Mouse (Mus musculus) embryonic facial prominence, embryonic 13.5 days (tissue): ENCODE data around the gene Erbin. TPM values are rescaled to one million over a fixed set of nuclear protein-coding genes. Genes with fewer than 3 reads are reported as not detected.

Experiments used
- ATAC-seq: fragments of 200-750 bp; cut with Nextera tagmentation; 2 replicates; pipeline ENCODE4 v1.8.0; 2017; ENCODE audit warnings: low read depth; ENCODE audit not compliant: insufficient number of reproducible peaks, insufficient read depth, low FRiP score, low TSS enrichment
- H3K27ac ChIP-seq: fragments of 300-500 bp; sonication (generic); 2 replicates; pipeline ENCODE4 v1.5.1; 2015; ENCODE audit warnings: moderate library complexity, mild to moderate bottlenecking, inconsistent platforms
- H3K27me3 ChIP-seq: fragments of 300-500 bp; sonication (generic); 2 replicates; pipeline ENCODE4 v1.6.1; 2015; ENCODE audit warnings: mild to moderate bottlenecking, inconsistent platforms
- H3K36me3 ChIP-seq: fragments of 300-500 bp; sonication (generic); 2 replicates; pipeline ENCODE4 v1.6.1; 2015; ENCODE audit warnings: mild to moderate bottlenecking, inconsistent platforms
- H3K4me1 ChIP-seq: fragments of 300-500 bp; sonication (generic); 2 replicates; pipeline ENCODE4 v1.6.1; 2015; ENCODE audit warnings: inconsistent platforms
- H3K4me2 ChIP-seq: fragments of 300-500 bp; sonication (generic); 2 replicates; pipeline ENCODE4 v1.6.1; 2015; ENCODE audit warnings: moderate library complexity, mild to moderate bottlenecking, inconsistent platforms
- H3K4me3 ChIP-seq: fragments of 300-500 bp; sonication (generic); 2 replicates; pipeline ENCODE4 v1.5.1; 2015; ENCODE audit warnings: mild to moderate bottlenecking, inconsistent platforms
- H3K9ac ChIP-seq: fragments of 300-500 bp; sonication (generic); 2 replicates; pipeline ENCODE4 v1.6.1; 2015; ENCODE audit warnings: mild to moderate bottlenecking, inconsistent platforms
- H3K9me3 ChIP-seq: fragments of 300-500 bp; sonication (generic); 2 replicates; pipeline ENCODE4 v1.6.1; 2016; ENCODE audit warnings: inconsistent platforms
- WGBS: fragments of 180-500 bp; shearing (Covaris S2); methylation state at CpG from one replicate; pipeline ENCODE4 v1.1.7; 2015; ENCODE audit warnings: mixed read lengths; 5-methylcytosine and 5-hydroxymethylcytosine counted together
- polyA plus RNA-seq: library from polyadenylated mRNA; unstranded; fragments of >200 nt; fragmentation: Nextera tagmentation; extraction: Ambion mirVana; gene quantifications from 2 replicates; pipeline ENCODE4 v1.2.1, GENCODE M21; 2015

Gene Erbin
- polyA plus RNA-seq, 1 experiment from 2014 or later, result 22.3 TPM

DNA sequence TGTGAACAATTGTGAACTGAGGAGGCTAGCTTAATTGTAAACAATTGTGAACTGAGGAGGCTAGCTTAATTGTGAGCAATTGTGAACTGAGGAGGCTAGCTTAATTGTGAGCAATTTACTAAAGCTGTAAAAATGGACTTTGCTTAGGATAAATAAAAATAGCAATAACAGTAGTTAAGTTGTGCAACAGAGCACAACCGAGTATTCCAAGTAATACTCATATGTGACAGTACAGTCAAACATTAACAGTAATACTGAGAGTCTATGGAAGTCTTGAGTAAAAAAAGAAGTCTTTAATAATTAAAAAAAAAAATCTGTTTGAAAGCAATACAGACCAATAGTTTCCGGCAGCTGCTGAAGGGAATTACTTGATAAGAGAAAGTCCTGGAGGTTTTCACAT lies 61.3 kb downstream of the Erbin start:
- Histone ChIP-seq H3K4me1 (no peaks in the 10 kb centered on the region), H3K36me3 (peaks cover 35% of the 10 kb centered on the region), H3K27ac (no peak overlapping the region), H3K9me3 (no peaks in the 10 kb centered on the region), H3K9ac (no peak overlapping the region), H3K4me3 (no peak overlapping the region), H3K27me3 (no peaks in the 10 kb centered on the region), H3K4me2 (no peak overlapping the region)
- ATAC-seq, result no peak
- 88% methylated on average over 2 of the region's 2 CpGs for WGBS

DNA sequence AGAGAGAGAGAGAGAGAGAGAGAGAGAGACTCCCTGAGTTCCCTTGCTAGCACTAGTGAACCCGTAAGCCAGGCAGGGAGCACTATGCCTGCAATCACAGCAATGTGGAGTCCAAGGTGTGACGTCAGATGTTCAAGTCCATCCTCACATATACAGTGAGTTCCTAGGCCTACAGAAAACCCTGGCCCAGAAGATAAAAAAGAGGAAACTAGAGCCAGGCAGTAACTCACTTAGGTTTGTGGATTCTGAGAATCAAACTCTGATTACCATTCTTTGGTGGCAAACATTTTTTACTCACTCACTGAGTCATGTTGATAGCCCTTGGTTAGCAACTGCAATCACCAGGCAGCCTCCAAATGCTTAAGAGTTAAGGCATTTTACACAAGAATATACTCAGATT lies 72.7 kb downstream of the Erbin start:
- H3K9ac ChIP-seq, result no peak overlapping the region
- WGBS, result 85% methylated on average over 2 of the region's 2 CpGs
- peaks cover 47% of the 10 kb centered on the region for H3K36me3 ChIP-seq
- H3K4me1 ChIP-seq, result no peaks in the 10 kb centered on the region
- no peak for ATAC-seq
- no peak overlapping the region for H3K27ac ChIP-seq
- H3K27me3 ChIP-seq, result no peaks in the 10 kb centered on the region
- H3K4me3 ChIP-seq, result no peak overlapping the region
- H3K9me3 ChIP-seq, result no peaks in the 10 kb centered on the region
- H3K4me2 ChIP-seq, result no peak overlapping the region

DNA sequence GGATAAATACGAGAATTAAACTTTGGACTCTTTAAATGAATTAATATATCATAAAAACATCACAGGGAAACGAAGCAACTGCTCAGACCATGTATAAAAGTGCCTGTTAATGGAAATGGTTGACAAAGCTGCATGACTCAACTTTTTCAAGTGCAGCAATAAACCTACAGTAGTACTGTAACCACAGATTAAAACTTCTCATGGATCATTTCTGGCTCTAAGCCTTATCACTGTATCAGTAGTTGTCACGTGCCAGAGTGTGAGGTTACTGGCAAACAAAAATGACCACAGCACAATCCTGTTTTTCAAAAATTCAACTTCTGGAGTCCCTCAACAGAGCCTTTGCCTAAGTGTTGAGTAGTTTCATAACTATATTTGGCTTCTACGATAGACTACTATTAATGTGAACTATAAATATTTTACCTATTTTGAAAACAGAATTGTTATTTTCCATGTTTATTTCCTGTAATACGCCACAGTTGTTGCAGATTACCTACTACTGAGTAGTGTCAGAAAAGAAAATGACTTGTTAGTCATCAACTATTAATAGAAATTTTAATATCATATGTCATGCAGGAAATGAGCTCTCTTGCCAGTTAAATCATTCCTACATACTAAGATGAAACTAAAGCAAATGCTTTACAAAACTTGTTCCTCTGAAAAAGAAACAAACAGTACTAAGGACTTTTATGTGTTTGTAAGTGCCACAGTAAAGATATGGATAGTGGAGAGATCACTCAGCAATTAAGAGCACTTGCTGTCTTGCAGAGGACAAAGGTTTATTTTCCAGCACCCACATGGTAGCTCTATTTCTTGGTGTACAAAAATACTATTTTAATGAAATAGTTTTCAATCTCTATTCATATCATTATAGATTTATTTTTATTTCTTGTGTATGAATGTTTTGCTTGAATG lies 78.8 kb downstream of the Erbin start:
- Histone ChIP-seq H3K9ac (no peak overlapping the region), H3K36me3 (peaks cover 65% of the 10 kb centered on the region), H3K27ac (no peak overlapping the region), H3K27me3 (no peaks in the 10 kb centered on the region), H3K4me1 (no peaks in the 10 kb centered on the region), H3K9me3 (no peaks in the 10 kb centered on the region), H3K4me2 (no peak overlapping the region), H3K4me3 (no peak overlapping the region)
- 94% methylated on average over 5 of the region's 5 CpGs for WGBS
- ATAC-seq, result no peak

DNA sequence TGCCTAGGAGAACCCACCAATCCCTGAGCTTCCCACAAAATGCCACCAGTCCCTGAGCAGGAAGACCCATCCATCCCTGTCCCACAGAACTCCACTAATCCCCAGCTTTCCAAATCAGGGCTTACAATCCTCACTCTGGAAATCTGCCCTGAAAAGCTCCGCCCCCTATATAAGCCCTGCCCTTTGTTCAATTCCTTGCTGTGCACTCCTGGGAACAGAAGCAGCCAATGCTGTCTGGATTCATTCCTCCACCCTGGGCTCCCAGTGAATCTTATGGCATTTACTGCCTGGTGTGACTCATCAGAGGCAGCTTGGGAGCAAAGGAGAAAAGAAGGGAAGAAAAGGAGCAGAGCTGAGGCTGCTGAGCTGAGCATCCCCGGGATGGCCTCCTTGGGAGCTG lies 81.7 kb downstream of the Erbin start:
- no peak overlapping the region for H3K9ac ChIP-seq
- no peak overlapping the region for H3K4me2 ChIP-seq
- H3K27me3 ChIP-seq, result no peaks in the 10 kb centered on the region
- no peak overlapping the region for H3K27ac ChIP-seq
- no peaks in the 10 kb centered on the region for H3K9me3 ChIP-seq
- H3K4me1 ChIP-seq, result no peaks in the 10 kb centered on the region
- ATAC-seq, result no peak
- 80% methylated on average over 2 of the region's 2 CpGs for WGBS
- peaks cover 64% of the 10 kb centered on the region for H3K36me3 ChIP-seq
- no peak overlapping the region for H3K4me3 ChIP-seq

DNA sequence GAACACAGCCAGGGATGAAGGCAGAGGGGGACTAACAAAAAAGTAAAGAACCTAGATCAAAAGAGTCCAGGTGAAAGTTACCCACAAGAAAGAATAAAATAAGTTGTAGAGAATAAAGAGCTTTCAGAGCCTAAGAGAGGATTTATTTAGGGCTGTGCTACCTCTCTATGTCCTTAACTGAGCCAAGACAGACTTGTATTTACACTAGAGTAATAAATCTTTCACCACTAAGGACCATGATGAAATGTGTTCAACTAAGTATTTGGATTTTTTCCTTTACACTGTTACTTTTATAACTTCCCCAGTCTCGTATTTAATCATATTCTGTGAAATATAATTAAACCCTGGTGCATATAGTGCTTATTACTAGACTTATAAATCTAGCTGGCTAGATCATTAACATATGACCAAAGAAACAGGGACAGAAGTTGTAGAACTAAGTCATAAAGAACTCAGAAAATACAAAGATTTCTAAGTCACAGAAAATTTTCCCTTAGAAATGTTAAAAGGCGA lies 90.6 kb downstream of the Erbin start:
- Histone ChIP-seq H3K27ac (no peak overlapping the region), H3K4me3 (no peak overlapping the region), H3K9me3 (no peaks in the 10 kb centered on the region), H3K9ac (no peak overlapping the region), H3K36me3 (peaks cover 44% of the 10 kb centered on the region), H3K4me2 (no peak overlapping the region), H3K4me1 (no peaks in the 10 kb centered on the region), H3K27me3 (no peaks in the 10 kb centered on the region)
- 80% methylated on average over 2 of the region's 2 CpGs for WGBS
- ATAC-seq, result no peak

DNA sequence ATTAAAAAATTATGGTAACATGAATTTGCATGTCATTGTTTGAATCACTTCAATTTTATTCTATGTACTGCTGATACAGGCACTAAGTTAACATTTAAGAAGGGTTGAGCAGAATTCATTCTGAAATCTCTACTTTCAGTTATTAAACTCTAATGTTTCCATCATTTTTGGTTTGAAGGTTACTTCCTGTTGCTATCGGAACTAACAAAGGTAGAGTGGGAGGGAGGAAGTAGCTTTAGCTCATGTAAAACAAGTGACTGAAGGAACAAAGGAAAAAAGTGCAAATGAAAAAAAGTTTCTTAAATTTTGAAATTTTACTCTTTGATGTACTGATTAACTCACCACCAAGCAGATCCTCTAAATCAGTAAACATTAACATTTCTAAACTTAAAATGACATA lies 98.0 kb downstream of the Erbin start:
- WGBS, result 84% methylated on average over 1 of the region's 1 CpGs
- Histone ChIP-seq H3K4me1 (no peaks in the 10 kb centered on the region), H3K9me3 (no peaks in the 10 kb centered on the region), H3K4me2 (no peak overlapping the region), H3K4me3 (no peak overlapping the region), H3K9ac (no peak overlapping the region), H3K27me3 (no peaks in the 10 kb centered on the region), H3K36me3 (peaks cover 44% of the 10 kb centered on the region), H3K27ac (no peak overlapping the region)
- ATAC-seq, result no peak

DNA sequence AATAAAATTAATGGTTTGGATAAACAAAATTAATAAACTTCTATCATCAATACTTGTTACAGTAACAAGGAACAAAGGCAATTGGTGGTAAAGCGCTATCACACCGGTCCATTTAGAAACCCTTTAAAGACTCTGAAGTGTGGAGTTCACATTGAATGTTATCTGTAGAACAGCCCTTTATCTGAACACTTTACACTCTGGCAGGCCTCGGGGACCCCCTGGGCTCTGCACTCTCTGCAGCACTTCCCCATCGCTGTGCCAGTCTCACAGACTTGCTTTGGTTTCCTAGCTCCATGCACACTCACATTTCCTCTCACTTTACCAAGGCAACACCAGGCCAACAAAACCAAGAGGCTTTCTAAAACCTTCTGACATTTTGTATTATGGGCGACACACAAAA lies 100.9 kb downstream of the Erbin start:
- peaks cover 48% of the 10 kb centered on the region for H3K36me3 ChIP-seq
- H3K4me3 ChIP-seq, result no peak overlapping the region
- no peaks in the 10 kb centered on the region for H3K4me1 ChIP-seq
- no peaks in the 10 kb centered on the region for H3K9me3 ChIP-seq
- H3K27ac ChIP-seq, result no peak overlapping the region
- H3K27me3 ChIP-seq, result no peaks in the 10 kb centered on the region
- 90% methylated on average over 5 of the region's 5 CpGs for WGBS
- ATAC-seq, result no peak
- H3K4me2 ChIP-seq, result no peak overlapping the region
- no peak overlapping the region for H3K9ac ChIP-seq

DNA sequence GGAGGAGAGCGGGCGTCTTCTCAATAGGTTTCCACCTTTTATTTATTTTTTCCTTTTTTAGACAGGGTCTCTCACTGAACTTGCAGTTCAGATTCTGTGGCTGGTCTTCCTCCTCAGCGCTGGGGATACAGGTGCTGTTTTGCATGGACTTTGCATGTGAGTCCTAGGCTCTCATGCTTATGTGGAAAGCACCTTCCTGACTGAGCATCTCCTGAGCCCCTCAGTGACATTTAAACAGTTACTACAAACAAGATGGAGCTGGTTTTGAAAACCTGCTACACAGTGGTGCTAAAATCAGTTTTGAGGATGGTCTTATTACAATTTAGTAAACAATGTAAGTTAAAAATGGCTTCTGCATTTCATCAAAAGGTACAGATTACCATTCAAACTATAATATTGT lies 102.4 kb downstream of the Erbin start:
- H3K9ac ChIP-seq, result no peak overlapping the region
- no peaks in the 10 kb centered on the region for H3K4me1 ChIP-seq
- no peak for ATAC-seq
- no peak overlapping the region for H3K4me3 ChIP-seq
- WGBS, result 90% methylated on average over 3 of the region's 3 CpGs
- H3K27me3 ChIP-seq, result no peaks in the 10 kb centered on the region
- peaks cover 41% of the 10 kb centered on the region for H3K36me3 ChIP-seq
- no peak overlapping the region for H3K4me2 ChIP-seq
- no peaks in the 10 kb centered on the region for H3K9me3 ChIP-seq
- no peak overlapping the region for H3K27ac ChIP-seq

DNA sequence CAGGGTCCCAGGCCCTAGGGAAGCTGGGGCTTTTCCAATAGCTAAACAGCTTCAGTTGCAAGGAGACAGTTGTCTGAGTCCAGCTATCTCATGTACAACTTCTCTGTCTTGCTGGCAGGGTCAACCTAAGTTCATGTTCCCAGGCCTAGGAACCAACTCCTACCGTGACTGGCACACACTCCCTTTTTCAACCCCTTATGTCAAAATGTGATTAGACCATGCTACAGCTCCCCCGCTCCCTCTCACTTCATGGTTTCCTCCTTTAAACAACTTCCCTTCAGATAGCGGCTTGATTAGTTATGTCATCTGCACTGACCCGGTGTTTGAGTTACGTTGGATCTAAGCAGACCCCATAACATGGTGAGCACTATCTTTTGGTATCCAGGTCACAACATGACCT lies 112.8 kb downstream of the Erbin start:
- Histone ChIP-seq H3K4me3 (no peak overlapping the region), H3K9ac (no peak overlapping the region), H3K27ac (no peak overlapping the region), H3K9me3 (no peaks in the 10 kb centered on the region), H3K27me3 (no peaks in the 10 kb centered on the region), H3K4me1 (peaks cover 11% of the 10 kb centered on the region), H3K4me2 (no peak overlapping the region), H3K36me3 (no peaks in the 10 kb centered on the region; the same call in 1 of the 2 replicates)
- 86% methylated on average over 5 of the region's 5 CpGs for WGBS
- ATAC-seq, result no peak

DNA sequence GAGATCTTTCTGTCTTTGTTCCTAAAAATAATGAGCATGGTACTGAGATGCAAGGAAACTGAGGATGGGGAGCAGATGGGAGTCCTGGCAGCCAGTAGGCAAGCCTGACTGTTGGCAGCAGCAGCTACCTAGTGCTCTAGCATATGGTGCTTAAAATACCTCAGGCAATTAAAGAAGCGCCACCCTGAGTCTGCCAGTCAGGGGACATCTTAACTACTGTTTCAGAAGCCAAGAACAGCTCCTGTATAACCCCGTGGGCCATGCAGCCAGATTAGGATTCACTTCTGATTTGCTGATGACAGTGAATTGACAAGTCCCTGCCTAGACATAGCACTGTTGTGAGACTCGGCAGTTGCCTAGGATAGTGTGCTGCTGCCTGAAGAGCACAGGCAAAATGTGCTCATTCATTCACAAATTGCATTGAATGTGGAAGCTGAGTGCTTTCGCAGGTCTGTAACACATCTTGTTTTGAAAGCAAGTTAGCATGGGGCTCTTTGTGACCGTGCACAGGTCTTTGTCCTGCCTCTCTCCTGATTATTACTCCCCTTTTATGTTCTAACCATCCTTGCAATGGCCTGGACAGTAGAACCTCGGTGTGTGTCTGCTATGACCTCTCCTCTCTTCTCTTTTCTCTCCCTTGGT lies 114.0 kb downstream of the Erbin start:
- Histone ChIP-seq H3K27me3 (no peaks in the 10 kb centered on the region), H3K27ac (no peak overlapping the region), H3K36me3 (no peaks in the 10 kb centered on the region; the same call in 1 of the 2 replicates), H3K4me2 (no peak overlapping the region), H3K4me1 (peaks cover 11% of the 10 kb centered on the region), H3K9ac (no peak overlapping the region), H3K9me3 (no peaks in the 10 kb centered on the region), H3K4me3 (no peak overlapping the region)
- no peak for ATAC-seq
- WGBS, result 51% methylated on average over 6 of the region's 6 CpGs

DNA sequence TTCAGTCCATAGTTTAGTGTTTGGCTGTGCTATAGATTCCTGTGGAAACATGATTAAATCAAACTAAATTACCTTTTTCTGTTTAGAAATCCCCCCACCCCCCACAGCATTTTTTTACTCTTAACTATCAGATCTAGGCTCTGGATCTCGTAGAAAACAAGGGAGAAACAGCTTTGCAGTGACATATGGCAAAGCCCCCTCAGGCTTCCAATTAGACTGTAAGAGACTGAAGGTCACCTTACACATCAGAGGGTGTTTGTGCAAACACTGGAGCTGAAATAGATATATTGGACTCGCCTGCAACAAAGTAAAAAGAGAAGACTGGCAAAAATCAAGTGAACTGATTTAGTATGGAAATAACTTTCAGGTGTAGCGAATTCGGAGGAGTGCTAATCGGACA lies 116.6 kb downstream of the Erbin start:
- Histone ChIP-seq H3K9ac (no peak overlapping the region), H3K9me3 (no peaks in the 10 kb centered on the region), H3K27me3 (no peaks in the 10 kb centered on the region), H3K4me3 (no peak overlapping the region), H3K4me2 (no peak overlapping the region), H3K27ac (no peak overlapping the region), H3K4me1 (peaks cover 11% of the 10 kb centered on the region), H3K36me3 (no peaks in the 10 kb centered on the region)
- no peak for ATAC-seq
- 44% methylated on average over 5 of the region's 5 CpGs for WGBS

DNA sequence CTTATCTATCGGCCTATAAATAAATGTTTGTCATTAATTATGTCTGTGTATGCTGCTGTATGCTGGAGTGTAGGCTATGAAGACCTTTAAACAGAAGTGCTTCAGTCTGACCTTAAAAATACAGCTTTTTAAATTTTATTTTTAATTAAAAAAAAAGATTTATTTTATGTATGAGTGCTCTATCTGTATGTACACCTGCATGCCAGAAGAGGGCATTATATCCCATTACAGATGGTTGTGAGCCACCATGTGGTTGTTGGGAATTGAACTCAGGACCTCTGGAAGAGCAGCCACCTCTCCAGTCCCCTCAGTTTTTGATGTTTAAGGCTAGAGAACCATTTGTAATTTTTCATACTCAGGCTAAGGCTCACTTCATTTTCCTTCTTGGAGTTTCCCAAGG lies 119.3 kb downstream of the Erbin start:
- Histone ChIP-seq H3K4me2 (no peak overlapping the region), H3K9ac (no peak overlapping the region), H3K27me3 (no peaks in the 10 kb centered on the region), H3K4me1 (peaks cover 4% of the 10 kb centered on the region; the same call in 1 of the 2 replicates), H3K9me3 (no peaks in the 10 kb centered on the region), H3K27ac (no peak overlapping the region), H3K4me3 (no peak overlapping the region), H3K36me3 (no peaks in the 10 kb centered on the region)
- no peak for ATAC-seq
- 84% methylated on average over 1 of the region's 1 CpGs for WGBS
